Mouse (Mus musculus): ENCODE results near the gene C2cd5.
"Not testable (repeated sequence)": the region's sequence is repeated elsewhere in the genome, so short reads cannot be mapped to it uniquely, and the experiment has no call there.

C2cd5 gene

GRCm38 (mm10) chr6:142985561-142986238 lies 114.2 kb downstream of the C2cd5 start:
- not testable (repeated sequence) for DNase-seq (ENCODE audit: low read depth, low spot score)

GRCm38 (mm10) chr6:142979665-142980660 lies 120.0 kb downstream of the C2cd5 start:
- no peak for DNase-seq (ENCODE audit: low read depth, low spot score)

- DNase-seq (ENCODE audit: low read depth, low spot score): no peak
Observed at GRCm38 (mm10) chr6:142977221-142977620, 122.7 kb downstream of the C2cd5 start.

GRCm38 (mm10) chr6:142973289-142973688 lies 126.7 kb downstream of the C2cd5 start:
- no peak for DNase-seq (ENCODE audit: low read depth, low spot score)

GRCm38 (mm10) chr6:142972205-142972604 lies 127.7 kb downstream of the C2cd5 start:
- DNase-seq (ENCODE audit: low read depth, low spot score): no peak

GRCm38 (mm10) chr6:142967407-142967806 lies 132.5 kb downstream of the C2cd5 start:
- no peak for DNase-seq (ENCODE audit: low read depth, low spot score)

- peak; percentile 94 for DNase-seq (ENCODE audit: low read depth, low spot score)
Observed at GRCm38 (mm10) chr6:142964531-142965385, 135.2 kb downstream of the C2cd5 start.

GRCm38 (mm10) chr6:142964076-142964530 lies 135.8 kb downstream of the C2cd5 start, which contains the start of gene St8sia1:
Gene St8sia1, minus strand, starts transcription at chr6:142964452.
- peak; percentile 35 for DNase-seq (ENCODE audit: low read depth, low spot score)

- DNase-seq (ENCODE audit: low read depth, low spot score): no peak
Observed at GRCm38 (mm10) chr6:142963480-142964075, 136.4 kb downstream of the C2cd5 start.

- DNase-seq (ENCODE audit: low read depth, low spot score): no peak
Observed at GRCm38 (mm10) chr6:142962881-142963280, 137.1 kb downstream of the C2cd5 start.

GRCm38 (mm10) chr6:142962476-142962875 lies 137.5 kb downstream of the C2cd5 start:
- no peak for DNase-seq (ENCODE audit: low read depth, low spot score)

GRCm38 (mm10) chr6:142961721-142962455 lies 138.1 kb downstream of the C2cd5 start:
- no peak for DNase-seq (ENCODE audit: low read depth, low spot score)

Data from telencephalon, adult 2 months (tissue).